Mouse (Mus musculus) brain, embryonic 14.5 days (tissue): ENCODE data around the gene Fam216a. TPM values are rescaled to one million over a fixed set of nuclear protein-coding genes. Genes with fewer than 3 reads are reported as not detected.
A peak's percentile ranks its signal among the peaks of the same experiment; 100 is the strongest.
"Not testable (repeated sequence)": the region's sequence is repeated elsewhere in the genome, so short reads cannot be mapped to it uniquely, and the experiment has no call there.

Experiments used
- DNase-seq: peaks from one replicate; pipeline ENCODE4 v3.0.0-alpha.2; 2011; ENCODE audit warnings: low read depth
- CTCF ChIP-seq: fragments of 200-500 bp; IDR thresholded peaks from 2 replicates; pipeline ENCODE4 v1.5.1; 2012; ENCODE audit warnings: inconsistent platforms, mild to moderate bottlenecking, moderate library complexity, borderline replicate concordance; ENCODE audit not compliant: insufficient read depth, insufficient read length; ENCODE audit errors: extremely low read depth
- POLR2A ChIP-seq: fragments of 200-500 bp; IDR thresholded peaks from 2 replicates; pipeline ENCODE4 v1.6.1; 2012; ENCODE audit warnings: mild to moderate bottlenecking, inconsistent platforms, borderline replicate concordance; ENCODE audit not compliant: poor library complexity, insufficient read depth, insufficient read length, severe bottlenecking; ENCODE audit errors: extremely low read depth
- polyA plus RNA-seq: library from polyadenylated mRNA; depleted of rRNA; stranded (reverse); fragments of >200 nt; gene quantifications from 2 replicates; pipeline ENCODE4 v1.2.3, GENCODE M21; 2012

Gene Fam216a
- polyA plus RNA-seq, 1 experiment, result 127 TPM

- no peak for DNase-seq
- TF ChIP-seq CTCF, result no peak
- no peak for TF ChIP-seq POLR2A
Measured at GRCm38 (mm10) chr5:122343768-122344167, 28.4 kb downstream of the Fam216a start.

GRCm38 (mm10) chr5:122342874-122343273 lies 29.3 kb downstream of the Fam216a start:
- no peak for DNase-seq

GRCm38 (mm10) chr5:122336554-122337294 lies 35.4 kb downstream of the Fam216a start:
- TF ChIP-seq CTCF, result no peak
- no peak for DNase-seq

More at GRCm38 (mm10) chr5:122342874-122343273, 29.3 kb downstream of the Fam216a start:
- no peak for TF ChIP-seq POLR2A
- TF ChIP-seq CTCF, result no peak

- DNase-seq, result no peak
- TF ChIP-seq CTCF (no peak), POLR2A (no peak)
Measured at GRCm38 (mm10) chr5:122334682-122335081, 37.5 kb downstream of the Fam216a start.

- no peak for DNase-seq
- TF ChIP-seq POLR2A, result no peak
- TF ChIP-seq CTCF, result no peak
Measured at GRCm38 (mm10) chr5:122330269-122330668, 41.9 kb downstream of the Fam216a start.

- DNase-seq, result no peak
- TF ChIP-seq CTCF (no peak), POLR2A (no peak)
Measured at GRCm38 (mm10) chr5:122327283-122327682, 44.9 kb downstream of the Fam216a start.

- DNase-seq, result no peak
- TF ChIP-seq CTCF (no peak), POLR2A (no peak)
Measured at GRCm38 (mm10) chr5:122325477-122325876, 46.7 kb downstream of the Fam216a start.

- no peak for DNase-seq
- TF ChIP-seq POLR2A (no peak), CTCF (no peak)
Measured at GRCm38 (mm10) chr5:122324608-122325431, 47.3 kb downstream of the Fam216a start.

GRCm38 (mm10) chr5:122323523-122323922 lies 48.6 kb downstream of the Fam216a start:
- TF ChIP-seq CTCF (no peak), POLR2A (no peak)
- DNase-seq, result peak; percentile 55

GRCm38 (mm10) chr5:122320205-122320781 lies 51.9 kb downstream of the Fam216a start:
- DNase-seq, result no peak
- TF ChIP-seq CTCF, result no peak
- TF ChIP-seq POLR2A, result no peak

GRCm38 (mm10) chr5:122319474-122320204 lies 52.5 kb downstream of the Fam216a start:
- no peak for DNase-seq
- no peak for TF ChIP-seq CTCF
- no peak for TF ChIP-seq POLR2A

- not testable (repeated sequence) for DNase-seq
Measured at GRCm38 (mm10) chr5:122318976-122319375, 53.2 kb downstream of the Fam216a start.
